Mouse (Mus musculus): ENCODE results near the gene Coa5.

GRCm38 (mm10) chr1:37379536-37379935, 50.4 kb downstream of the Coa5 start:
- TF ChIP-seq POLR2A (IDR thresholded peaks at IDR 0.05; ENCODE audit: low read depth, low read length) (no peak), CTCF (IDR thresholded peaks at IDR 0.05; ENCODE audit: extremely low read depth, insufficient read depth, insufficient read length, insufficient replicate concordance) (no peak)
